Mouse (Mus musculus): ENCODE data around the gene Pcnx2. TPM values are rescaled to one million over a fixed set of nuclear protein-coding genes. Genes with fewer than 3 reads are reported as not detected.

The Pcnx2 gene
- polyA plus RNA-seq, 1 experiment from 2014 or later: 0.74 TPM

GRCm38 (mm10) chr8:125711514-125711913 lies 186.6 kb downstream of the Pcnx2 start:
- WGBS: 90% methylated on average over 5 of the region's 5 CpGs
- H3K9me3 ChIP-seq (ENCODE audit: control insufficient read depth, low read length): no peaks in the 10 kb centered on the region
- ATAC-seq (ENCODE audit: low FRiP score): no peak

GRCm38 (mm10) chr8:125709171-125709570 lies 188.9 kb downstream of the Pcnx2 start:
- WGBS: 92% methylated on average over 5 of the region's 5 CpGs

More at GRCm38 (mm10) chr8:125711514-125711913, 186.6 kb downstream of the Pcnx2 start:
- DNase-seq (ENCODE audit: low spot score, missing footprints): no peak
- H3K4me3 ChIP-seq (ENCODE audit: low read depth, low read length): no peak overlapping the region
- H3K4me2 ChIP-seq: no peak overlapping the region
- H3K36me3 ChIP-seq (ENCODE audit: control insufficient read depth, insufficient read depth, low read length): no peaks in the 10 kb centered on the region
- no peaks in the 10 kb centered on the region for H3K4me1 ChIP-seq (ENCODE audit: control insufficient read depth, insufficient read depth, low read length)
- no peaks in the 10 kb centered on the region for H3K27me3 ChIP-seq (ENCODE audit: control insufficient read depth, insufficient read depth, low read length)
- H3K9ac ChIP-seq (ENCODE audit: low read length): no peak overlapping the region
- no peak overlapping the region for H3K27ac ChIP-seq (ENCODE audit: low read depth, low read length)

GRCm38 (mm10) chr8:125705816-125706215 lies 192.3 kb downstream of the Pcnx2 start:
- no peaks in the 10 kb centered on the region for H3K36me3 ChIP-seq (ENCODE audit: control insufficient read depth, insufficient read depth, low read length)
- H3K27me3 ChIP-seq (ENCODE audit: control insufficient read depth, insufficient read depth, low read length): no peaks in the 10 kb centered on the region
- H3K9me3 ChIP-seq (ENCODE audit: control insufficient read depth, low read length): no peaks in the 10 kb centered on the region
- H3K4me1 ChIP-seq (ENCODE audit: control insufficient read depth, insufficient read depth, low read length): no peaks in the 10 kb centered on the region
- DNase-seq (ENCODE audit: low spot score, missing footprints) (no peak), ATAC-seq (ENCODE audit: low FRiP score) (no peak)
- no peak overlapping the region for H3K4me2 ChIP-seq
- no peak overlapping the region for H3K9ac ChIP-seq (ENCODE audit: low read length)
- no peak overlapping the region for H3K4me3 ChIP-seq (ENCODE audit: low read depth, low read length)
- WGBS: 91% methylated on average over 7 of the region's 7 CpGs
- H3K27ac ChIP-seq (ENCODE audit: low read depth, low read length): no peak overlapping the region

More at GRCm38 (mm10) chr8:125709171-125709570, 188.9 kb downstream of the Pcnx2 start:
- Histone ChIP-seq H3K27ac (ENCODE audit: low read depth, low read length) (no peak overlapping the region), H3K4me2 (no peak overlapping the region), H3K4me1 (ENCODE audit: control insufficient read depth, insufficient read depth, low read length) (no peaks in the 10 kb centered on the region), H3K4me3 (ENCODE audit: low read depth, low read length) (no peak overlapping the region), H3K9me3 (ENCODE audit: control insufficient read depth, low read length) (no peaks in the 10 kb centered on the region), H3K27me3 (ENCODE audit: control insufficient read depth, insufficient read depth, low read length) (no peaks in the 10 kb centered on the region), H3K36me3 (ENCODE audit: control insufficient read depth, insufficient read depth, low read length) (no peaks in the 10 kb centered on the region), H3K9ac (ENCODE audit: low read length) (no peak overlapping the region)
- no peak for ATAC-seq (ENCODE audit: low FRiP score)
- no peak for DNase-seq (ENCODE audit: low spot score, missing footprints)

- WGBS: 92% methylated on average over 6 of the region's 6 CpGs
- no peaks in the 10 kb centered on the region for H3K4me1 ChIP-seq (ENCODE audit: control insufficient read depth, insufficient read depth, low read length)
- ATAC-seq (ENCODE audit: low FRiP score): no peak
These were observed 193.7 kb downstream of the Pcnx2 start for GRCm38 (mm10) chr8:125704434-125704833.

GRCm38 (mm10) chr8:125702868-125703473 lies 195.1 kb downstream of the Pcnx2 start:
- no peaks in the 10 kb centered on the region for H3K36me3 ChIP-seq (ENCODE audit: control insufficient read depth, insufficient read depth, low read length)
- no peak overlapping the region for H3K9ac ChIP-seq (ENCODE audit: low read length)
- ATAC-seq (ENCODE audit: low FRiP score): no peak
- WGBS: 86% methylated on average over 15 of the region's 15 CpGs
- H3K9me3 ChIP-seq (ENCODE audit: control insufficient read depth, low read length): no peaks in the 10 kb centered on the region; the same call in 1 of the 2 replicates
- H3K27me3 ChIP-seq (ENCODE audit: control insufficient read depth, insufficient read depth, low read length): no peaks in the 10 kb centered on the region
- no peak overlapping the region for H3K4me3 ChIP-seq (ENCODE audit: low read depth, low read length)
- DNase-seq (ENCODE audit: low spot score, missing footprints): no peak
- no peak overlapping the region for H3K4me2 ChIP-seq
- no peak overlapping the region for H3K27ac ChIP-seq (ENCODE audit: low read depth, low read length)
- no peaks in the 10 kb centered on the region for H3K4me1 ChIP-seq (ENCODE audit: control insufficient read depth, insufficient read depth, low read length)

More at GRCm38 (mm10) chr8:125704434-125704833, 193.7 kb downstream of the Pcnx2 start:
- Histone ChIP-seq H3K36me3 (ENCODE audit: control insufficient read depth, insufficient read depth, low read length) (no peaks in the 10 kb centered on the region), H3K4me2 (no peak overlapping the region), H3K27ac (ENCODE audit: low read depth, low read length) (no peak overlapping the region), H3K9ac (ENCODE audit: low read length) (no peak overlapping the region), H3K4me3 (ENCODE audit: low read depth, low read length) (no peak overlapping the region), H3K9me3 (ENCODE audit: control insufficient read depth, low read length) (no peaks in the 10 kb centered on the region), H3K27me3 (ENCODE audit: control insufficient read depth, insufficient read depth, low read length) (no peaks in the 10 kb centered on the region)
- no peak for DNase-seq (ENCODE audit: low spot score, missing footprints)

Other genes with a start within 250 kb of the Pcnx2 start
- 8.5 and 10.4 TPM in 2 replicates for gene Map10, start 228.5 kb downstream of the Pcnx2 start, polyA plus RNA-seq (2014; fragmentation: Nextera tagmentation; extraction: Ambion mirVana)
- gene Ntpcr, start 168.4 kb downstream of the Pcnx2 start, polyA plus RNA-seq (2014; fragmentation: Nextera tagmentation; extraction: Ambion mirVana): 18.0 and 20.6 TPM in 2 replicates
- 0.03 and 0.11 TPM in 2 replicates for gene Map3k21, start 12.1 kb upstream of the Pcnx2 start, polyA plus RNA-seq (2014; fragmentation: Nextera tagmentation; extraction: Ambion mirVana)
- gene Kcnk1, start 96.9 kb upstream of the Pcnx2 start, polyA plus RNA-seq (2014; fragmentation: Nextera tagmentation; extraction: Ambion mirVana): 3.8 and 4.1 TPM in 2 replicates

Measured in midbrain, embryonic 11.5 days (tissue).